Mouse (Mus musculus) left cerebral cortex, adult 11 months (tissue): ENCODE results near the gene Crcp.

Source experiments
- DNase-seq: peaks from one replicate; pipeline ENCODE4 v3.0.0; 2022; ENCODE audit warnings: low spot score

Gene Crcp

GRCm38 (mm10) chr5:130059413-130060328 lies 30.6 kb downstream of the Crcp start:
- no peak for DNase-seq

GRCm38 (mm10) chr5:130060329-130060665 lies 31.2 kb downstream of the Crcp start:
- DNase-seq, result no peak

DNA sequence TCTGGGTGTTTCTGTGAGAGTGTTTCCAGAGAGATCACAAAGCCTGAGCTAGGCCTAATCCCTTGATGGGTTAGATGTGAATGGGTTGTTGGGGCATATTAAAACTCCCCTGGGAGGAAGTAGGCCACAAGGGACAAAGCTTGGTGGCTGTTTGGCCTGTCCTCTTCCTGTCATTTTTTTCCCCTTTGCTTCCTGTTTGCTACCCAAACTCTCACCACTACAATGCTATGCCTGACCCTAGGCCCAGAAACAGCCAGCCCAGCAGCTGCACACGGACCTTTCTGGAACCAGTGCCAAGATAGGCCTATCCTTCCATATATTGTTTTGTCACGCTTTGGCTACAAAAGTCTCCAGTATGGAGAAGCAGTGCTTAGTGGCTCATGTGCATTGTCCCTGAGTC lies 33.0 kb downstream of the Crcp start:
- DNase-seq, result no peak

GRCm38 (mm10) chr5:130063760-130064159 lies 34.7 kb downstream of the Crcp start:
- DNase-seq, result no peak

DNA sequence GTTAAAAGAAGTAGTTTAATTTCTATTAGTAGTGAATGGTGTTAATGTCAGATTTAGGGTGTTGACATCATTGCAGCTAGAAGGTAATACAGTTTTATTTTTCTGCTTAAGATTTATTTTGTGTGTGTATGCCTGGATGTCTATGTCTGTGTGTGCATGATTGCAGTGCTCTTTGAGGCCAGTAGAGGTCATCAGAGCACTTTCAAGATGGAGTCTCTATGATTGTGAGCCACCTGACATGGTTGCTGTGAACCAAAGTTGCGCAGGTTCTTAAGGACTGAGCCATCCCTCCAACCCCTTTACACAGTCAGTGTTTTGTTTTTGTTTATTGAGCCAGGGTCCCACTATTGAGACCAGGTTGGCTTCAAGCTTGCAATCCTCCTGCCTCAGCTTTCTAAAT lies 36.5 kb downstream of the Crcp start:
- no peak for DNase-seq

- no peak for DNase-seq
Observed at GRCm38 (mm10) chr5:130067841-130068264, 38.8 kb downstream of the Crcp start.

- DNase-seq, result no peak
Observed at GRCm38 (mm10) chr5:130073026-130073425, 43.9 kb downstream of the Crcp start, which contains the start of gene Tpst1. Gene Tpst1, plus strand, starts transcription at chr5:130073326.

DNA sequence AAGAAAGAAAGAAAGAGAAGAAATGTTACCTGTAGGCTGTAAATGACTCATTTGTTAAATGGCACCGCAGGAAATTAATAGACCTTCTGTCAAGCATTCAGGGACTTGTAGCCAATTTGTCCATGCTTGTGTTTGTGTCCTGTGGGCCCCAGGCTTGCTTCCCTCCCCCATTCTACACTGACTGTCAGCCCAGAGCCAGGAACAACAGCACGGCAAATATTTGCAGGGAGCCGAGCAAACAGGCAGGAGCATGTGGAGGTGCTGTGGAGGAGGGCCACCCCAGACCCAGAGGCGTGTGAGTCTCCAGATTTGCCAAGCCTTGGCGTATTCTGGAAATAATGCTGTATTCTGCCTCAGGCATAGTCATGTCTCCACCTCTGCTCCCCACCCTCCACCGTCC lies 45.4 kb downstream of the Crcp start:
- DNase-seq, result no peak

GRCm38 (mm10) chr5:130076396-130076795 lies 47.3 kb downstream of the Crcp start:
- DNase-seq, result no peak

GRCm38 (mm10) chr5:130078096-130078833 lies 49.2 kb downstream of the Crcp start:
- no peak for DNase-seq

GRCm38 (mm10) chr5:130078834-130079156 lies 49.7 kb downstream of the Crcp start:
- DNase-seq, result no peak

- DNase-seq, result peak; percentile 89
Observed at GRCm38 (mm10) chr5:130079202-130080050, 50.3 kb downstream of the Crcp start.

GRCm38 (mm10) chr5:130080051-130080681 lies 51.1 kb downstream of the Crcp start:
- no peak for DNase-seq

DNA sequence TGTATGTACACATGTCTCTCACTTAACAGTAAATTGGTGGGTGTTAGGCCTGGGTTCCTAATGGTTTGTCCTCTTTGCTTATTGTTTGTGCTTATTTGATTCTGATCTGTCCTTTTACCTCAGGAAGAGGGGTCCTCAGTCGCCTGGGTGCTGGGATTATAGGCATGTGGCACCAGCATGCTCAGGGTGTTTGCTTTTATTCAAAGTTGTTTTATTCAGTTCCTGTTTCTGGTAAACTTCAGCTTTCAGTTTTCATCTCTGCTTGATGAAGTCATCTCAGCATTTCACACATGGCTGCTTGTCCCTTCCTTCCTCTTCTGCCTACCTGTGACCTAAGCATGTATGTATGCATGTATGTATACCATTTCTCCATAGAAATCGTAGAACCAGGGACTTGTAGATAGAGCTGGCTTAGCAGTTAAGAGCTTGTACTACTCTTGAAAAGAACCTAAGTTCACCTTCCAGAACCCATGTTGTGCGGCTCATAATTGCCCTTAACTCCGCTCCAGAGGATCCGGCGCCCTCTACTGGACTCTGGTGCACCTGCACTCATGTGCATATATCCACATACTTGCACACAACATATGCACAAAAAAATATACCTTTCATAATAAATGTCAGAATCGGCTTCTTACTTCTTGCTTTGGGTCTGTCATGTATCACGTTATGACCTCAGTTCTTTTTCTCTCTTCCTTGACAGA lies 52.2 kb downstream of the Crcp start:
- DNase-seq, result no peak

DNA sequence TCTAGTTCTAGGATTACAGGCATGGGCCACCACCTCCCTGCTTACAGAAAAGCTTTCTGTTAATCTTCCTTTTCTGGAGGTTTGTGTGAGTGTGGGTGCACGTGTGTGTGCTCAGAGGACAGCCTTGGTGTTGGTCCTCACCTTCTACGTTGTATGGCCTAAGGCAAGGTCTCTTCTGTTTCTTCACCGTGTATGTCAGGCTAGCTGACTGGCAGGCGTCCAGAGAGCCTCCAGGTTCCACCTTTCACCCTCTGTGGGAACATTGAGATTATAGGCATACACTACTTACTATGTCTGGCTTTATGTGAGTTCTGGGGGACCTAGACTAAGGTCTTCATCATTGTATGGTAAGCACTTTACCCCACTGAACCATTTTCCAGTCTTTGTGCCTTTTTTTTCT lies 53.3 kb downstream of the Crcp start:
- no peak for DNase-seq

DNA sequence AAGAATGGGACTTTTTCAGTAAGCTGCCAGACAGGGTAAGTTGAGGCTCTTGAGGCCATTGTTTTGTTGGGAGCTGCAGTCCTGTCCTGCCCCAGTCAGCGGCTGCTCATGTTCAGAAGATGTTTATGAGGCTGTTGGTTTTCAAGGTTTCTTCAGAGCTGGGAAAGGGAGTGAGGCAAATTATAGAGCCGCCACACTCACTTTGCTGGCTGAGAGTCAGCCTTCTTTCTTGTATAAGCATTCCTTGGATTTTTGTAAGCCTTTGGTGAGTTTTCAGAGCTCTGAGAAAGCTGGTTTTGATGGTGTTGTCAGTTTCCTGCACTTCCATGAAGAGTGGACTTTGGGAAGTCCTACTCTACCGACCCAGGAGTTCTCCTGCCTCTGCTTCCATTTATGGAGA lies 55.2 kb downstream of the Crcp start:
- no peak for DNase-seq

DNA sequence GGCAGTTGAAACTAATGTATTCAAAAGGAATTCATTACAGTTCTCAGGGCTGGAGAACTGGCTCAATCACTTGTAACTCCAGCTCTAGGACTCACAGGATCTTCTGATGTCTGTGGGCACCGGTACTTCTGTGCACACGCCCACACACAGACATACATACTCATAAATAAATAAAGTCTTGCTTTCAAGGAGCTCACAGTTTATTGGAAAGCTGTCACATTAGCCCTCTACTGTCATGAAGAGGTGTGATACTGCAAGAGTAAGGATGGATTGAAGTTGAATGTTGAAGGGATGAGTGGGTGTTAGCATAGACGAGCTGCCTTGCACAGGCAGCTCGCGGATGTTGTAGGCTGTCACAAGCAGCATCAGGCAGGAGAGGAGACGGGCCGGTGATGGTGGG lies 58.9 kb downstream of the Crcp start:
- peak; percentile 46 for DNase-seq

GRCm38 (mm10) chr5:130088612-130089011 lies 59.5 kb downstream of the Crcp start:
- DNase-seq, result no peak

DNA sequence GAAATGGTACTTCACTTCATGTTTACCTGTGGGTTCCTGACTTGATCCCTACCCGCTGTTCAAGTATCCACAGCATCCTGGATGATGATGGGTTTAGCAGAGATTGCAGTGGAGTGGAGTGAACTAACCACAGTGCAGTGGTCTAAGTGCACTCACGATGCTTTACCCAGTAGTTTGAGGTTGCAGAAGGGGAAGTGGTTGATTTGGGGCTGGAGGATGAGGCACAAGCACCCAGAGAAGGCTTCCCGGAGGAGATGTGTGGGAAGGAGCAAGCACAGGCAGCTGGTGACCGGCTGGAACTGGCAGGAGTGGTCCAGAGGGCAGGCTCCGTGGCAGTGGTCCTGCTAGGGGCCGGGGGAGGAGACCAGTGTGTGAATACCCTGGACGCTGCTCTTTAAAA lies 60.1 kb downstream of the Crcp start:
- no peak for DNase-seq

DNA sequence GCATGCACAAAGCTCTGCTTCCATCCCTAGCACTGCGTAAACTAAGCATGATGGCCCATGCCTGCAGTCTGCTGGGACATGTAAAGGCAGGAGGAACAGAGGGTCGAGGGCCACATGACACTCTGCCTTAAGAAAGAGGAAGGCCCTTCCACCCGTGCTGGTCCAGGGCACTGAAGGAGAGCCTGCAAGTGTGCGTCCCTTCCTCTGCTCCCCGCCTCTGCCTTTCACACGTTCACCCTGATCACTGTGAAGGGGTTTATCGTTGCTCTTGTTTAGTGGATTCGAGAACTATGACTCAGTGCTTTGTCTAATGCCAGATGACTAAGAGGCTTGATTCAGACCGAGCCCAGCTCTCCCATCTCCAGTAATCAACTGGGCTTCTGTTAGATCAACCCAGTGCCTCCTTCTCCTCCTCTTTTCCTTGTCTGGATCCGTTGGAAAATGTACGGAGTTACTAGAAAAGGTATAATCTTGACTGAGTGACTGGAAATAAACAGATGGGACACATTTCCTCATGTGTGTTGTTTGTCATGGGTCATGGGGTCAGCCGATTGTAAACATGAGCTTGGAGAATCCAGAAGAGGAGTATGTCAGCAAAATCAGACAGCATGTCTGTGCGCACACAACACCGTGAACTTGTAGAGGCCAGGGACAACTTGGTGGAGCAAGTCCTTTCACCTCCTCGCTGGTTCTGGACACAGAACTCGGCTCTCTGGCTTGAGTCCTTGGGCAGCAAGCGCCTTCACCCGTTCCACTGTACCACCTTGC lies 60.7 kb downstream of the Crcp start:
- DNase-seq, result peak; percentile 43

DNA sequence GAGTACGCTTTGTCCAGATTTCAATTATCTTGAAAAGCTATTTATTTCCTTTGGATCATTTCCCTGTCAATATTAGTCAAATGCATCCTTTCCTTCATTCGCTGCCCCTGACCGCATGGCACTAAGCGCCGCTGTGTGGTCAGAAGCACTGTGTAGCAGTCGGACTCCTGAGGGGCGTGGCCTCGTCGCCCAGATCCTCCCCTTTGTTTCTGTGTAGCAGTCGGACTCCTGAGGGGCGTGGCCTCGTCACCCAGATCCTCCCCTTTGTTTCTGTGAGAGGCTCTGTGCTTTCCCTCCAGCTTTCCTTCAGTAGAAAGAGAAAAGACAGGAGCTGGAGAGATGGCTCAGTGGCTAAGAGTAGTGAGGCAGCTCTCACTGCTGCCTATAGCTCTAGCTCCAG lies 67.7 kb downstream of the Crcp start:
- DNase-seq, result no peak
